Mouse (Mus musculus): Measurements from ENCODE around the gene Cdc25b. TPM values are rescaled to one million over a fixed set of nuclear protein-coding genes. Genes with fewer than 3 reads are reported as not detected.

Gene Cdc25b
- polyA plus RNA-seq (2015; fragmentation: Nextera tagmentation; extraction: Ambion mirVana) = 38.7 and 39.5 TPM in 2 replicates

- H3K27me3 ChIP-seq (ENCODE audit: control insufficient read depth, insufficient read depth, low read length) = no peaks in the 10 kb centered on the region
- peaks cover 9% of the 10 kb centered on the region for H3K4me1 ChIP-seq (replicated peaks; ENCODE audit: control insufficient read depth, insufficient read depth)
- H3K9ac ChIP-seq (ENCODE audit: low read length) = peak within 1 kb of the TSS; percentile 74
- H3K27ac ChIP-seq (replicated peaks) = peak within 1 kb of the TSS; percentile 82
- H3K4me2 ChIP-seq (replicated peaks; ENCODE audit: low read depth) = peak within 1 kb of the TSS; percentile 95
- peak; percentile 93 for ATAC-seq (ENCODE audit: low FRiP score, low TSS enrichment)
- H3K9me3 ChIP-seq (ENCODE audit: control insufficient read depth, low read length) = no peaks in the 10 kb centered on the region
- H3K36me3 ChIP-seq (ENCODE audit: control insufficient read depth, insufficient read depth, low read length) = no peaks in the 10 kb centered on the region
- peak; percentile 57 for TF ChIP-seq CTCF (IDR thresholded peaks at IDR 0.05; ENCODE audit: low read depth)
- no peak for TF ChIP-seq EP300 (optimal IDR thresholded peaks at IDR 0.05)
- H3K4me3 ChIP-seq (ENCODE audit: low read depth, low read length) = peak within 1 kb of the TSS; percentile 62
- DNase-seq (ENCODE audit: low spot score) = peak; percentile 95
- under 1% methylated on average over 37 of the region's 43 CpGs for WGBS
Observed at GRCm38 (mm10) chr2:131186771-131187601, at the start of gene Cdc25b, which contains the start of gene Spef1. Gene Cdc25b, plus strand, starts transcription at chr2:131186949. Gene Spef1, minus strand, starts transcription at chr2:131187282.

GRCm38 (mm10) chr2:131138296-131138695, 48.5 kb upstream of the Cdc25b start:
- Histone ChIP-seq H3K27me3 (ENCODE audit: control insufficient read depth, insufficient read depth, low read length) (no peaks in the 10 kb centered on the region), H3K27ac (replicated peaks) (no peak overlapping the region), H3K9ac (ENCODE audit: low read length) (no peak overlapping the region), H3K4me2 (replicated peaks; ENCODE audit: low read depth) (no peak overlapping the region), H3K4me3 (ENCODE audit: low read depth, low read length) (no peak overlapping the region), H3K4me1 (replicated peaks; ENCODE audit: control insufficient read depth, insufficient read depth) (no peaks in the 10 kb centered on the region), H3K9me3 (ENCODE audit: control insufficient read depth, low read length) (no peaks in the 10 kb centered on the region), H3K36me3 (ENCODE audit: control insufficient read depth, insufficient read depth, low read length) (peaks cover 3% of the 10 kb centered on the region; the same call in 1 of the 2 replicates)
- ATAC-seq (ENCODE audit: low FRiP score, low TSS enrichment) = no peak
- no peak for DNase-seq (ENCODE audit: low spot score)
- TF ChIP-seq EP300 (optimal IDR thresholded peaks at IDR 0.05) (no peak), CTCF (IDR thresholded peaks at IDR 0.05; ENCODE audit: low read depth) (no peak)
- WGBS = 79% methylated on average over 4 of the region's 4 CpGs

GRCm38 (mm10) chr2:131138760-131139159, 48.0 kb upstream of the Cdc25b start:
- TF ChIP-seq CTCF (IDR thresholded peaks at IDR 0.05; ENCODE audit: low read depth) = no peak
- no peak for TF ChIP-seq EP300 (optimal IDR thresholded peaks at IDR 0.05)
- no peaks in the 10 kb centered on the region for H3K4me1 ChIP-seq (replicated peaks; ENCODE audit: control insufficient read depth, insufficient read depth)
- ATAC-seq (ENCODE audit: low FRiP score, low TSS enrichment) = no peak
- H3K27me3 ChIP-seq (ENCODE audit: control insufficient read depth, insufficient read depth, low read length) = no peaks in the 10 kb centered on the region
- H3K4me2 ChIP-seq (replicated peaks; ENCODE audit: low read depth) = no peak overlapping the region
- no peaks in the 10 kb centered on the region for H3K9me3 ChIP-seq (ENCODE audit: control insufficient read depth, low read length)
- no peak overlapping the region for H3K4me3 ChIP-seq (ENCODE audit: low read depth, low read length)
- peaks cover 3% of the 10 kb centered on the region; the same call in 1 of the 2 replicates for H3K36me3 ChIP-seq (ENCODE audit: control insufficient read depth, insufficient read depth, low read length)
- H3K9ac ChIP-seq (ENCODE audit: low read length) = no peak overlapping the region
- no peak overlapping the region for H3K27ac ChIP-seq (replicated peaks)
- WGBS = 88% methylated on average over 7 of the region's 7 CpGs
- DNase-seq (ENCODE audit: low spot score) = no peak

DNA sequence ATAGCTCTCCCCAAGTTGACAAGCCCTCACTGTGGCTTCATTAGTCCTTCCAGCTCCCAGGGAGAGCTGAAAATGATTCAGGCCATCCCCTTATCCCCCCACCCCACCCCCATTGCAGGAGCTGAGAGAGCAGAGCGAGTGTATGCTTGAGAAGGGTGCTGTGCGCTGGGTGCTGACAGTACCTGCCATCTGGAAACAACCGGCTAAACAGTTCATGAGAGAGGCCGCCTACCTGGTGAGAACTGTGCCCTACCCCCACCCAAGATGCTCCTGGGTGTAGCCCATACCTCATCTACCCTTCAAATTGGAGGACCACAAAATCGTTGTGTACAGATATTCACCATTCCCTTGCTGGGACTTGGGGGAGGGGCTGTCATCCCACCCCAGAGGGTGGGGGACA, 47.5 kb upstream of the Cdc25b start:
- DNase-seq (ENCODE audit: low spot score) = no peak
- TF ChIP-seq CTCF (IDR thresholded peaks at IDR 0.05; ENCODE audit: low read depth) = no peak
- no peak for TF ChIP-seq EP300 (optimal IDR thresholded peaks at IDR 0.05)

DNA sequence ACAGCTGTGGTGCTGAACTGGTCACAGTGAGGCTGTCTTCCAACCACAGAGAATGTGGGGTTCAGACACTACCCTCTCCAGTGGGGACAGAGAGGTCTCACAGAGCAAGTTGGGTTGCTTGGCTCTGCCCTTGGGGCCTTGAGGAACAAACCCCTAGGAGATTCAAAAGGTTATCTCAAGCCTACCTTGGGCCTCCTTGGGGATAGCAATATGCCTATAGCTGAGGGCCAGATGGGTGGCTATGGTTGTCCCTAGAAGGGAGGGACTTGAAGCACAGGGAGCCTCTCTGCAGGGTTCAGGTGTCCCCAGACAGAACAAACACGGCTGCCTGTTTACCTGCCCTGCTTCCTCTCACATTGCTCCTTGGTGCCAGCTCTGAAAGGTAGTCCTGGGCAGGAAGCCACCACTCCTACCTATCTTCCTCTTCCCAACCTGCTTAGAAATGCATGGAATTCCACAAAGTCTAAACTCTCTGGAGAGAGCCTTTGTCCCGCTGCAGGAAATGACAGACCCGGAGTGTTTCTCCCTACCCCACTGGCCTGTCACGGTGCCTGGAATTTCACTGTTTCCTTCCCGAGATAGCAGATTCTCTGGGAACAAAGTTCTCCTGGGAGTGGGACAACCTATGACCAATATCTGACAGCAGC, 46.7 kb upstream of the Cdc25b start:
- Histone ChIP-seq H3K36me3 (ENCODE audit: control insufficient read depth, insufficient read depth, low read length) (peaks cover 7% of the 10 kb centered on the region; the same call in 1 of the 2 replicates), H3K4me3 (ENCODE audit: low read depth, low read length) (no peak overlapping the region), H3K27ac (replicated peaks) (peak overlapping the region; percentile 40; the same call in 1 of the 2 replicates), H3K9ac (ENCODE audit: low read length) (no peak overlapping the region), H3K4me2 (replicated peaks; ENCODE audit: low read depth) (no peak overlapping the region), H3K9me3 (ENCODE audit: control insufficient read depth, low read length) (no peaks in the 10 kb centered on the region), H3K27me3 (ENCODE audit: control insufficient read depth, insufficient read depth, low read length) (no peaks in the 10 kb centered on the region), H3K4me1 (replicated peaks; ENCODE audit: control insufficient read depth, insufficient read depth) (no peaks in the 10 kb centered on the region)
- DNase-seq (ENCODE audit: low spot score) (no peak), ATAC-seq (ENCODE audit: low FRiP score, low TSS enrichment) (peak; percentile 6; the same call in 1 of the 2 replicates)
- TF ChIP-seq EP300 (optimal IDR thresholded peaks at IDR 0.05) = no peak
- no peak for TF ChIP-seq CTCF (IDR thresholded peaks at IDR 0.05; ENCODE audit: low read depth)
- WGBS = 27% methylated on average over 5 of the region's 5 CpGs

More for the DNA sequence above, 47.5 kb upstream of the Cdc25b start:
- no peak overlapping the region for H3K4me3 ChIP-seq (ENCODE audit: low read depth, low read length)
- no peak overlapping the region for H3K27ac ChIP-seq (replicated peaks)
- H3K27me3 ChIP-seq (ENCODE audit: control insufficient read depth, insufficient read depth, low read length) = no peaks in the 10 kb centered on the region
- H3K36me3 ChIP-seq (ENCODE audit: control insufficient read depth, insufficient read depth, low read length) = peaks cover 3% of the 10 kb centered on the region; the same call in 1 of the 2 replicates
- H3K4me2 ChIP-seq (replicated peaks; ENCODE audit: low read depth) = no peak overlapping the region
- ATAC-seq (ENCODE audit: low FRiP score, low TSS enrichment) = no peak
- no peaks in the 10 kb centered on the region for H3K4me1 ChIP-seq (replicated peaks; ENCODE audit: control insufficient read depth, insufficient read depth)
- no peaks in the 10 kb centered on the region for H3K9me3 ChIP-seq (ENCODE audit: control insufficient read depth, low read length)
- no peak overlapping the region for H3K9ac ChIP-seq (ENCODE audit: low read length)
- 87% methylated on average over 5 of the region's 5 CpGs for WGBS

Data from stomach, postnatal 0 days (tissue).